Mouse (Mus musculus) macrophage (primary cell): ENCODE measurements around the gene Esrrb. TPM values are rescaled to one million over a fixed set of nuclear protein-coding genes. Genes with fewer than 3 reads are reported as not detected.

ENCODE experiments used
- H3K27ac ChIP-seq: fragments of 350-480 bp; formaldehyde crosslinking; 2 replicates; pipeline ENCODE4 v1.9.0; 2021
- H3K36me3 ChIP-seq: fragments of 350-480 bp; formaldehyde crosslinking; 2 replicates; pipeline ENCODE4 v1.9.0; 2021; ENCODE audit errors: inconsistent target
- H3K4me3 ChIP-seq: fragments of 350-480 bp; formaldehyde crosslinking; 2 replicates; pipeline ENCODE4 v1.9.0; 2021; ENCODE audit errors: inconsistent target
- H3K79me2 ChIP-seq: fragments of 350-480 bp; formaldehyde crosslinking; 2 replicates; pipeline ENCODE4 v1.9.0; 2021; ENCODE audit errors: inconsistent target
- WGBS: methylation state at CpG from one replicate; pipeline ENCODE4 v1.1.7; 2026; ENCODE audit warnings: inconsistent platforms; ENCODE audit not compliant: missing documents; 5-methylcytosine and 5-hydroxymethylcytosine counted together
- polyA plus RNA-seq: library from polyadenylated mRNA; stranded (reverse); fragments of 250-400 nt; gene quantifications from 3 replicates; pipeline ENCODE4 v1.2.4, GENCODE M21; 2018; ENCODE audit warnings: inconsistent platforms

Esrrb gene
- polyA plus RNA-seq, 1 experiment from 2014 or later, result not detected

- 94% methylated on average over 4 of the region's 4 CpGs for WGBS
Measured at GRCm38 (mm10) chr12:86497126-86497525, 136.2 kb downstream of the Esrrb start.

GRCm38 (mm10) chr12:86498765-86499164, 137.8 kb downstream of the Esrrb start:
- Histone ChIP-seq H3K36me3 (no peaks in the 10 kb centered on the region), H3K4me3 (no peak overlapping the region), H3K27ac (no peak overlapping the region), H3K79me2 (no peaks in the 10 kb centered on the region)
- 59% methylated on average over 6 of the region's 6 CpGs for WGBS

More at GRCm38 (mm10) chr12:86497126-86497525, 136.2 kb downstream of the Esrrb start:
- Histone ChIP-seq H3K36me3 (no peaks in the 10 kb centered on the region), H3K27ac (no peak overlapping the region), H3K4me3 (no peak overlapping the region), H3K79me2 (no peaks in the 10 kb centered on the region)

GRCm38 (mm10) chr12:86501728-86502127, 140.8 kb downstream of the Esrrb start:
- H3K4me3 ChIP-seq, result no peak overlapping the region
- 80% methylated on average over 10 of the region's 10 CpGs for WGBS
- H3K27ac ChIP-seq, result no peak overlapping the region
- H3K36me3 ChIP-seq, result no peaks in the 10 kb centered on the region
- H3K79me2 ChIP-seq, result no peaks in the 10 kb centered on the region

- WGBS, result 94% methylated on average over 4 of the region's 4 CpGs
- Histone ChIP-seq H3K27ac (no peak overlapping the region), H3K36me3 (no peaks in the 10 kb centered on the region), H3K4me3 (no peak overlapping the region), H3K79me2 (no peaks in the 10 kb centered on the region)
Measured at GRCm38 (mm10) chr12:86503921-86504320, 143.0 kb downstream of the Esrrb start.

- Histone ChIP-seq H3K36me3 (no peaks in the 10 kb centered on the region), H3K27ac (no peak overlapping the region), H3K79me2 (no peaks in the 10 kb centered on the region), H3K4me3 (no peak overlapping the region)
- 87% methylated on average over 3 of the region's 3 CpGs for WGBS
Measured at GRCm38 (mm10) chr12:86504321-86504720, 143.4 kb downstream of the Esrrb start.

- Histone ChIP-seq H3K4me3 (no peak overlapping the region), H3K79me2 (no peaks in the 10 kb centered on the region), H3K36me3 (no peaks in the 10 kb centered on the region), H3K27ac (no peak overlapping the region)
- 89% methylated on average over 10 of the region's 10 CpGs for WGBS
Measured at GRCm38 (mm10) chr12:86507741-86508140, 146.8 kb downstream of the Esrrb start.

GRCm38 (mm10) chr12:86508313-86508988, 147.5 kb downstream of the Esrrb start:
- no peaks in the 10 kb centered on the region for H3K36me3 ChIP-seq
- H3K79me2 ChIP-seq, result no peaks in the 10 kb centered on the region
- H3K27ac ChIP-seq, result no peak overlapping the region
- WGBS, result 78% methylated on average over 6 of the region's 6 CpGs
- no peak overlapping the region for H3K4me3 ChIP-seq

GRCm38 (mm10) chr12:86509295-86510279, 148.7 kb downstream of the Esrrb start:
- 61% methylated on average over 13 of the region's 13 CpGs for WGBS
- Histone ChIP-seq H3K27ac (no peak overlapping the region), H3K79me2 (no peaks in the 10 kb centered on the region), H3K36me3 (no peaks in the 10 kb centered on the region), H3K4me3 (no peak overlapping the region)

- 81% methylated on average over 3 of the region's 3 CpGs for WGBS
- H3K36me3 ChIP-seq, result no peaks in the 10 kb centered on the region
- no peaks in the 10 kb centered on the region for H3K79me2 ChIP-seq
- H3K27ac ChIP-seq, result no peak overlapping the region
- no peak overlapping the region for H3K4me3 ChIP-seq
Measured at GRCm38 (mm10) chr12:86512335-86512734, 151.4 kb downstream of the Esrrb start.

GRCm38 (mm10) chr12:86513596-86513995, 152.7 kb downstream of the Esrrb start:
- WGBS, result 61% methylated on average over 4 of the region's 4 CpGs
- H3K36me3 ChIP-seq, result no peaks in the 10 kb centered on the region
- H3K4me3 ChIP-seq, result no peak overlapping the region
- H3K79me2 ChIP-seq, result no peaks in the 10 kb centered on the region
- no peak overlapping the region for H3K27ac ChIP-seq

GRCm38 (mm10) chr12:86516602-86517001, 155.7 kb downstream of the Esrrb start:
- H3K27ac ChIP-seq, result no peak overlapping the region
- no peak overlapping the region for H3K4me3 ChIP-seq
- WGBS, result 63% methylated on average over 5 of the region's 5 CpGs
- H3K79me2 ChIP-seq, result no peaks in the 10 kb centered on the region
- no peaks in the 10 kb centered on the region for H3K36me3 ChIP-seq

- H3K79me2 ChIP-seq, result no peaks in the 10 kb centered on the region
- 87% methylated on average over 6 of the region's 6 CpGs for WGBS
- H3K4me3 ChIP-seq, result no peak overlapping the region
- H3K36me3 ChIP-seq, result no peaks in the 10 kb centered on the region
- H3K27ac ChIP-seq, result no peak overlapping the region
Measured at GRCm38 (mm10) chr12:86517721-86518120, 156.8 kb downstream of the Esrrb start.

- Histone ChIP-seq H3K36me3 (no peaks in the 10 kb centered on the region), H3K27ac (no peak overlapping the region), H3K4me3 (no peak overlapping the region), H3K79me2 (no peaks in the 10 kb centered on the region)
- 25% methylated on average over 18 of the region's 18 CpGs for WGBS
Measured at GRCm38 (mm10) chr12:86518746-86519145, 157.8 kb downstream of the Esrrb start.

GRCm38 (mm10) chr12:86534283-86534682, 173.4 kb downstream of the Esrrb start:
- 84% methylated on average over 2 of the region's 2 CpGs for WGBS
- no peaks in the 10 kb centered on the region for H3K79me2 ChIP-seq
- H3K36me3 ChIP-seq, result no peaks in the 10 kb centered on the region
- H3K27ac ChIP-seq, result no peak overlapping the region
- no peak overlapping the region for H3K4me3 ChIP-seq

GRCm38 (mm10) chr12:86537799-86538198, 176.9 kb downstream of the Esrrb start:
- Histone ChIP-seq H3K4me3 (no peak overlapping the region), H3K79me2 (no peaks in the 10 kb centered on the region), H3K27ac (no peak overlapping the region), H3K36me3 (no peaks in the 10 kb centered on the region)
